Mouse (Mus musculus) neural tube, embryonic 12.5 days (tissue): ENCODE results near the gene Ovol3. TPM values are rescaled to one million over a fixed set of nuclear protein-coding genes. Genes with fewer than 3 reads are reported as not detected.

Experiments used
- ATAC-seq: fragments of 200-750 bp; cut with Nextera tagmentation; 2 replicates; pipeline ENCODE4 v1.8.0; 2017; ENCODE audit warnings: low read depth, mild to moderate bottlenecking, moderate TSS enrichment, moderate library complexity; ENCODE audit not compliant: low FRiP score
- H3K27ac ChIP-seq: fragments of 300-500 bp; sonication (generic); 2 replicates; pipeline ENCODE4 v1.5.1; 2016
- H3K27me3 ChIP-seq: fragments of 300-500 bp; sonication (generic); replicated peaks from 2 replicates; pipeline ENCODE4 v1.6.1; 2016; ENCODE audit warnings: mild to moderate bottlenecking
- H3K36me3 ChIP-seq: fragments of 300-500 bp; sonication (generic); 2 replicates; pipeline ENCODE4 v1.6.1; 2016; ENCODE audit warnings: mild to moderate bottlenecking
- H3K4me1 ChIP-seq: fragments of 300-500 bp; sonication (generic); 2 replicates; pipeline ENCODE4 v1.6.1; 2016
- H3K4me2 ChIP-seq: fragments of 300-500 bp; sonication (generic); replicated peaks from 2 replicates; pipeline ENCODE4 v1.6.1; 2016; ENCODE audit warnings: mild to moderate bottlenecking
- H3K4me3 ChIP-seq: fragments of 300-500 bp; sonication (generic); 2 replicates; pipeline ENCODE4 v1.5.1; 2016
- H3K9ac ChIP-seq: fragments of 300-500 bp; sonication (generic); 2 replicates; pipeline ENCODE4 v1.6.1; 2016; ENCODE audit warnings: mild to moderate bottlenecking
- H3K9me3 ChIP-seq: fragments of 300-500 bp; sonication (generic); 2 replicates; pipeline ENCODE4 v1.6.1; 2016; ENCODE audit warnings: mild to moderate bottlenecking
- WGBS: fragments of 180-500 bp; shearing (Covaris S2); methylation state at CpG from one replicate; pipeline ENCODE4 v1.1.7; 2016; 5-methylcytosine and 5-hydroxymethylcytosine counted together
- polyA plus RNA-seq: library from polyadenylated mRNA; unstranded; fragments of >200 nt; fragmentation: Nextera tagmentation; extraction: Ambion mirVana; gene quantifications from 2 replicates; pipeline ENCODE4 v1.2.1, GENCODE M21; 2016

The Ovol3 gene
- polyA plus RNA-seq, 1 experiment from 2014 or later, result not detected

DNA sequence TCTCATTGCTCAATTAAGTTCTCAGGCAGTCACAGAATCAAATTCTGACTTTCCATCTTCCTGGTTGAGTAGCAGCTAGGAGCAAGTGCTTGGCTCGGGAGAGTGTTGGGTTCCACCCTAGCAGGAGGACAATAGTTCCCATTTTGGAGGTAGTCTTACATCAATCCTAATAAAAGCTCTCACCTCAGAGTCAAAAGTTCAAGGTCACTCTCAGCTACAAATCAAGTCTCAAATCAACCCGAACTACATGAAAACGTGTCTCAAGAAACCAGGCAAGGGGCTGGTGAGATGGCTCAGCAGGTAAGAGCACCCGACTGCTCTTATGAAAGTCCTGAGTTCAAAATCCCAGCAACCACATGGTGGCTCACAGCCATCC is 46.4 kb downstream of the Ovol3 start:
- WGBS, result 86% methylated on average over 4 of the region's 4 CpGs

GRCm38 (mm10) chr7:30188344-30189115 is 47.0 kb downstream of the Ovol3 start:
- H3K4me2 ChIP-seq, result no peak overlapping the region
- no peak overlapping the region for H3K9ac ChIP-seq
- H3K27ac ChIP-seq, result no peak overlapping the region
- H3K4me1 ChIP-seq, result peaks cover 17% of the 10 kb centered on the region
- 87% methylated on average over 12 of the region's 12 CpGs for WGBS
- no peaks in the 10 kb centered on the region for H3K9me3 ChIP-seq
- no peaks in the 10 kb centered on the region for H3K27me3 ChIP-seq
- peaks cover 69% of the 10 kb centered on the region for H3K36me3 ChIP-seq
- H3K4me3 ChIP-seq, result no peak overlapping the region
- no peak for ATAC-seq

More for the DNA sequence above, 46.4 kb downstream of the Ovol3 start:
- Histone ChIP-seq H3K4me2 (no peak overlapping the region), H3K9ac (no peak overlapping the region), H3K36me3 (peaks cover 69% of the 10 kb centered on the region), H3K27ac (no peak overlapping the region), H3K4me3 (no peak overlapping the region), H3K4me1 (peaks cover 14% of the 10 kb centered on the region), H3K27me3 (no peaks in the 10 kb centered on the region), H3K9me3 (no peaks in the 10 kb centered on the region)
- no peak for ATAC-seq

DNA sequence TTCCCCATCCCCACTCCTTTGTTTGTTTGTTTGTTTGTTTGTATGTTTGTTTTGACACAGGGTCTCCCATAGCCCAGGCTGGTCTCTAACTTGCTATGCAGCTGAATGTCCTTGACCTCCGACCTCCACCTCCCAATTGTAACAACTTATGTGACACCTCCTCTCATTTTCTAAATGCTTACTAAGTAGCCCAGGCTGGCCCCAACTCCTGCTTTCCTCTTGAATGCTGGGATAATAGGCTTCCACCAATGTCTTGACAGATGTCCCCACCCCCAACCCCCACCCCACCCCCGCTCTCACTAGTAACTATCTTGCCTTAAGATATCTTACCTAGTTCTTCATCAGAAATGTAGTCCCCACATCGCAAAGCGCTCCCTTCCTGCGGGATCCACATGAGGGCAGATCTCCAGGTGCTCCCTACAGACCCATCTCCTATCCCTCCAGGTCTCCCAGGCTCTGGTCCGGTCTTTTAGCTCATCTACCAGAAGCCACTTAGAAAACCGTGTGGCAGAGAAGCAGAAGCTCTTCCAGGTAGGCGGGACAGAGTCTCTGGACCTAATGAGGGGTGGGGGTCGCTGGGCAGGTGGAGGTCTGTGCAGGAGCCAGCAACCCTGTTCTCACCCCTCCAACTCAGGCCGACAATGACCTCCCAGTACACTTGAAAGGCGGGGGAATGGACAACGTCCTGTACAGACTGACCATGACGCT is 50.7 kb downstream of the Ovol3 start:
- no peak for ATAC-seq
- Histone ChIP-seq H3K36me3 (peaks cover 46% of the 10 kb centered on the region), H3K27me3 (no peaks in the 10 kb centered on the region), H3K4me3 (no peak overlapping the region), H3K4me1 (peaks cover 6% of the 10 kb centered on the region; the same call in 1 of the 2 replicates), H3K27ac (no peak overlapping the region), H3K9me3 (no peaks in the 10 kb centered on the region), H3K9ac (no peak overlapping the region), H3K4me2 (no peak overlapping the region)
- 77% methylated on average over 13 of the region's 13 CpGs for whole genome bisulfite sequencing

GRCm38 (mm10) chr7:30183879-30184289 is 51.6 kb downstream of the Ovol3 start, which contains the start of gene Cox7a1:
Cox7a1 (plus strand) TSS chr7:30184144.
- peaks cover 6% of the 10 kb centered on the region; the same call in 1 of the 2 replicates for H3K4me1 ChIP-seq
- H3K27me3 ChIP-seq, result no peaks in the 10 kb centered on the region
- 0 out of 2 replicates have a peak within 1 kb of the TSS, but pooled peaks have one; percentile 23 for H3K9ac ChIP-seq
- H3K36me3 ChIP-seq, result peaks cover 44% of the 10 kb centered on the region
- no peaks in the 10 kb centered on the region for H3K9me3 ChIP-seq
- no peak within 1 kb of the TSS for H3K4me3 ChIP-seq
- ATAC-seq, result peak; percentile 62
- H3K27ac ChIP-seq, result no peak within 1 kb of the TSS
- 2% methylated on average over 11 of the region's 11 CpGs for WGBS
- peak within 1 kb of the TSS; percentile 48 for H3K4me2 ChIP-seq

Other genes starting within 250 kb of the Ovol3 start
- gene Zfp14, start 184.3 kb downstream of the Ovol3 start, polyA plus RNA-seq, result 7.1 and 8.7 TPM in 2 replicates
- 8.2 and 10.4 TPM in 2 replicates for gene Zfp82, start 162.8 kb downstream of the Ovol3 start, polyA plus RNA-seq
- gene Gm26920, start 145.3 kb downstream of the Ovol3 start, polyA plus RNA-seq, result 1.4 and 3.1 TPM in 2 replicates
- gene Zfp566, start 145.2 kb downstream of the Ovol3 start, polyA plus RNA-seq, result 14.2 and 16.0 TPM in 2 replicates
- gene Zfp260, start 140.9 kb downstream of the Ovol3 start, polyA plus RNA-seq, result 107 and 116 TPM in 2 replicates
- gene Zfp382, start 113.8 kb downstream of the Ovol3 start, polyA plus RNA-seq, result 11.5 and 12.3 TPM in 2 replicates
- gene Zfp146, start 66.0 kb downstream of the Ovol3 start, polyA plus RNA-seq, result 14.6 and 15.6 TPM in 2 replicates
- 2.9 and 5.8 TPM in 2 replicates for gene Cox7a1, start 51.6 kb downstream of the Ovol3 start, polyA plus RNA-seq
- gene Capns1, start 36.9 kb downstream of the Ovol3 start, polyA plus RNA-seq, result 73.3 and 78.3 TPM in 2 replicates
- 156 and 166 TPM in 2 replicates for gene Polr2i, start 3.8 kb downstream of the Ovol3 start, polyA plus RNA-seq
- gene Tbcb, start 3.5 kb downstream of the Ovol3 start, polyA plus RNA-seq, result 292 and 299 TPM in 2 replicates
- gene Thap8, start 44.4 kb upstream of the Ovol3 start, polyA plus RNA-seq, result 0.52 and 0.78 TPM in 2 replicates
- gene Wdr62, start 44.7 kb upstream of the Ovol3 start, polyA plus RNA-seq, result 6.6 and 9.7 TPM in 2 replicates
- gene Clip3, start 56.0 kb upstream of the Ovol3 start, polyA plus RNA-seq, result 74.3 and 87.2 TPM in 2 replicates
- 93.4 and 95.9 TPM in 2 replicates for gene Alkbh6, start 73.0 kb upstream of the Ovol3 start, polyA plus RNA-seq
- 21.8 and 24.3 TPM in 2 replicates for gene Syne4, start 79.1 kb upstream of the Ovol3 start, polyA plus RNA-seq
- not detected in 2 replicates for gene E130208F15Rik, start 86.0 kb upstream of the Ovol3 start, polyA plus RNA-seq
- 25.9 and 26.7 TPM in 2 replicates for gene Sdhaf1, start 88.2 kb upstream of the Ovol3 start, polyA plus RNA-seq
- 10.7 and 11.1 TPM in 2 replicates for gene Lrfn3, start 127.0 kb upstream of the Ovol3 start, polyA plus RNA-seq
- 22.6 and 23.2 TPM in 2 replicates for gene Tyrobp, start 178.0 kb upstream of the Ovol3 start, polyA plus RNA-seq
- 0.72 and 1.2 TPM in 2 replicates for gene Hcst, start 184.1 kb upstream of the Ovol3 start, polyA plus RNA-seq
- 1.4 and 2.1 TPM in 2 replicates for gene Nfkbid, start 186.0 kb upstream of the Ovol3 start, polyA plus RNA-seq
- gene Aplp1, start 209.8 kb upstream of the Ovol3 start, polyA plus RNA-seq, result 368 and 386 TPM in 2 replicates
- 13.5 and 14.6 TPM in 2 replicates for gene Kirrel2, start 222.0 kb upstream of the Ovol3 start, polyA plus RNA-seq
- gene Nphs1, start 222.6 kb upstream of the Ovol3 start, polyA plus RNA-seq, result 2.0 and 3.3 TPM in 2 replicates